Mouse (Mus musculus) heart, adult 2 months (tissue): ENCODE results near the gene Dmbt1.

Experiments used
- CTCF ChIP-seq: fragments of 200-600 bp; IDR thresholded peaks from 2 replicates; pipeline ENCODE4 v1.8.1; 2022; ENCODE audit warnings: antibody characterized with exemption, mild to moderate bottlenecking, moderate library complexity
- EP300 ChIP-seq: fragments of 200-500 bp; IDR thresholded peaks from 2 replicates; pipeline ENCODE4 v1.6.1; 2011; ENCODE audit warnings: low read depth, low read length, control low read depth; ENCODE audit not compliant: insufficient read depth
- POLR2A ChIP-seq: fragments of 200-500 bp; IDR thresholded peaks from 2 replicates; pipeline ENCODE4 v1.6.1; 2011; ENCODE audit warnings: mild to moderate bottlenecking, low read depth, low read length, control low read depth; ENCODE audit not compliant: insufficient read depth

GRCm38 (mm10) chr7:130985193-130985592, 46.7 kb upstream of the Dmbt1 start:
- no peak for TF ChIP-seq CTCF
- TF ChIP-seq EP300, result no peak
- TF ChIP-seq POLR2A, result no peak
